Mouse (Mus musculus): ENCODE measurements around the gene Sik3.
A peak's percentile ranks its signal among the peaks of the same experiment; 100 is the strongest.

Sik3 gene

GRCm38 (mm10) chr9:46012091-46013008 is at the start of gene Sik3, which contains the start of gene Pafah1b2:
Gene Sik3 (plus strand): TSS chr9:46012820.
Gene Pafah1b2 (minus strand): TSS chr9:46012690.
- DNase-seq (ENCODE audit: extremely low spot score, low spot score) = peak; percentile 96

GRCm38 (mm10) chr9:45963577-45963976 is 49.0 kb upstream of the Sik3 start:
- DNase-seq (ENCODE audit: extremely low spot score, low spot score) = no peak

GRCm38 (mm10) chr9:45976884-45977283 is 35.7 kb upstream of the Sik3 start:
- DNase-seq (ENCODE audit: extremely low spot score, low spot score) = no peak

- DNase-seq (ENCODE audit: extremely low spot score, low spot score) = no peak
Measured at GRCm38 (mm10) chr9:45979778-45980177, 32.8 kb upstream of the Sik3 start.

GRCm38 (mm10) chr9:45980611-45981010 is 32.0 kb upstream of the Sik3 start:
- no peak for DNase-seq (ENCODE audit: extremely low spot score, low spot score)

GRCm38 (mm10) chr9:45981331-45981730 is 31.3 kb upstream of the Sik3 start:
- DNase-seq (ENCODE audit: extremely low spot score, low spot score) = no peak

- peak; percentile 22 for DNase-seq (ENCODE audit: extremely low spot score, low spot score)
Measured at GRCm38 (mm10) chr9:45983676-45984408, 28.8 kb upstream of the Sik3 start.

GRCm38 (mm10) chr9:45984409-45985228 is 28.0 kb upstream of the Sik3 start:
- DNase-seq (ENCODE audit: extremely low spot score, low spot score) = peak; percentile 97

GRCm38 (mm10) chr9:45985229-45985567 is 27.4 kb upstream of the Sik3 start:
- DNase-seq (ENCODE audit: extremely low spot score, low spot score) = peak; percentile 20

- DNase-seq (ENCODE audit: extremely low spot score, low spot score) = no peak
Measured at GRCm38 (mm10) chr9:45999009-45999408, 13.6 kb upstream of the Sik3 start.

- peak; percentile 88 for DNase-seq (ENCODE audit: extremely low spot score, low spot score)
Measured at GRCm38 (mm10) chr9:46003729-46004128, 8.9 kb upstream of the Sik3 start.

- DNase-seq (ENCODE audit: extremely low spot score, low spot score) = no peak
Measured at GRCm38 (mm10) chr9:46004529-46004928, 8.1 kb upstream of the Sik3 start.

- DNase-seq (ENCODE audit: extremely low spot score, low spot score) = no peak
Measured at GRCm38 (mm10) chr9:46006224-46006623, 6.4 kb upstream of the Sik3 start.

GRCm38 (mm10) chr9:46008931-46009668 is 3.5 kb upstream of the Sik3 start:
- DNase-seq (ENCODE audit: extremely low spot score, low spot score) = no peak

- DNase-seq (ENCODE audit: extremely low spot score, low spot score) = no peak
Measured at GRCm38 (mm10) chr9:46009669-46009983, 3.0 kb upstream of the Sik3 start.

- DNase-seq (ENCODE audit: extremely low spot score, low spot score) = no peak
Measured at GRCm38 (mm10) chr9:46011094-46011970, 1.3 kb upstream of the Sik3 start.

- peak; percentile 84 for DNase-seq (ENCODE audit: extremely low spot score, low spot score)
Measured at GRCm38 (mm10) chr9:46013009-46013586, 478 bp downstream of the Sik3 start.

GRCm38 (mm10) chr9:46013616-46014015 is 996 bp downstream of the Sik3 start:
- DNase-seq (ENCODE audit: extremely low spot score, low spot score) = no peak

- DNase-seq (ENCODE audit: extremely low spot score, low spot score) = peak; percentile 44
Measured at GRCm38 (mm10) chr9:46014251-46014681, 1.6 kb downstream of the Sik3 start.
